Mouse (Mus musculus) heart, postnatal 14 days (tissue): ENCODE results near the gene Ntn3. TPM values are rescaled to one million over a fixed set of nuclear protein-coding genes. Genes with fewer than 3 reads are reported as not detected.
A peak's percentile ranks its signal among the peaks of the same experiment; 100 is the strongest.

Experiments used
- DNase-seq, 2 experiments: peaks; one replicate each; pipeline ENCODE4 v3.0.0; 2021 to 2022
- intact Hi-C: fragments of 180-260 bp; cut with DNase I; formaldehyde crosslinking; loops from one replicate; pipeline ENCODE4 v1.15.1; 2025
- total RNA-seq, 2 experiments: library from RNA; stranded (reverse); gene quantifications; 2 replicates each; pipeline ENCODE4 v1.2.3; 2021

Ntn3 gene
- total RNA-seq, 2 experiments from 2014 or later: 0.90 to 1.0 TPM

- intact Hi-C loops: no loop called here
- DNase-seq: no peak
These were observed 3.9 kb upstream of the Ntn3 start for GRCm38 (mm10) chr17:24213186-24213585.

DNA sequence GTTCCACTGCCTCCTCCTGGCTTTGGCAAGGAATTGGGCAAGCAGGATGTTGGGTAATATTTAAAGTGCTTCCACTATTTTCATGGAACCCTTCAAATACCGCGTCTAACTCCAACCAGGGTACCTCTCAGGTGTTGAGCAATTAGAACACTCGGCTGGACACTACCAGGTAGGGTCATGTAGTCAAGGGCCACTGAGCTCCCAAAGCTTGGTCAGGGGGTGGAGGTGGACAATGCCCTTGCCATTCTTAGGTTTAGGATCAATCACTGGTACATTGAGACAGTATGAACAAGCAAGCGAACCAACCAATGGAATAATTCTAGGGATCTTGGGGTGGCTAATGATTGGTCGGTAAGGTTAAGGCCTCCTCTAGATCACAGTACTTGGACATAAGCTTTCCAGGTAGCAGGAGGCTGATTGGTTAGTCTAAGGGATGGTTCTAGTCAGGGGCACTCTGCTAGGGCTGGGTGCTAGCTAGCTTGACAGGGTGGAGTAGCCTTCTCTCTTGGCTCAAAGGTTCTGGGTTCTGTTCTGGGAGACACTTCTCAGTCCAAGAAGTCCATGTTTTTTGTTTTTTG is 3.2 kb upstream of the Ntn3 start:
- intact Hi-C loops: no loop called here

DNA sequence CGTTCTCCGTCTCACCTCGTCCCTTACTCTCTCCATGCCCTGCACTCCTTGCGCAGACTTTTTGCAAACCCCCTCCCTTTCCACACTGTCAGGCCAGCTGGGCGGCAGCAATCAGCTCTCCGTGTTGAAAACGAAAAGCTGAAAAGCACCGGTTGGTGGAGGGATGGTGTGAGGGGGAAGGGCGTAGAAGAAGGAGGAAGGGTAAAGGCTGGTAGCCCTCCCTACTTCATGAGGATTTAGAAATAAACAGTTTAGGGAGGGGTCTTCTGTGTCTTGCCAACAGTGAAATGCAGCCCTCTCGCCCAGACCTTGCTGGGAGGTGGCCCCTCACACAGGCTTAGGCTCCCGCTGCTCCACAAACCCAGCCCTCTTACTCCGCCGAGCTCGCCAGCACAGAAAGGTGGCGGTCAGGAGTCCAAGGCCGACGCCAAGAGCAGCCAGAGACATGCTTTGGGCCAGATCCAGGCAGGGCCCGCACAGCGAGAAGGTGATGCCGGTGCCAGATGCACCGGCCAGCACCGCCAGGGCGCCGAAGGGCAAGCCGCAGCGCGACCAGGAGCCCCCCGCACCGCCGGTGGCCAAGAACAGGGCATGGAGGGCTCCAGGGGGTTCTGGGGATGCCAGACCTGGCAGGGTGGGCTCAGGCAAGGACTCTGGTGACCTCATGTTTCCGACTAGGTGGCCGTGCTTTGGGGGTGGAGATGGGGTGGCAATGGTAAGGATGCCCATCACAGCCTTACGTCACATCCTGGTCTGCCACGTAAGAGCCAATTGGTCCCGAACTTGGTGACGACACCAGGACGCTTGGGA is 2.5 kb upstream of the Ntn3 start:
- intact Hi-C loops: no loop called here
- DNase-seq: peak; percentile 24 to 44

More for the DNA sequence above, 3.2 kb upstream of the Ntn3 start:
- no peak for DNase-seq

DNA sequence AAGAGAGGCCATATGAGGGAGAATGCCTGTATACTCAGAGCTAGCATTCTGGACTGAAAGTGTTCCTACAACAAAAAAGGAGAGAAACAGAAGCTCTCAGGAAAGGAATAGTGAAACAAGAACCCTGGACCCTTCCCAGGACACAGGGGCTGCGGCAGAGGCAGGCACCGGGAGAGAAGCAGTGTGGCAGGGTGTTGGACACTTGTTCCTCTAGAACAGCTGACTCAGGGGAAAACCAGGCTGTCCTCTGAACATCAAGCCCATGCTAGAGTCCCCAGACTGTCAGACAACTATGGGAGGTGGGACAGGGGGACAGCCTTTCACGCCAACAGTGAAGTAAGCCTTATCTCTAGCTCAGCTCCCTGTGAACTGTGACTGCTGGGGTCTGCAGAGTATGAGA is 1.3 kb upstream of the Ntn3 start:
- intact Hi-C loops: no loop called here

GRCm38 (mm10) chr17:24209916-24210240 is 547 bp upstream of the Ntn3 start:
- intact Hi-C loops: loop anchor here (5.0 kb wide), 1 partner anchor 42 kb away; the partner anchor contains the start of gene Ccnf
- no peak for DNase-seq

More for the DNA sequence above, 1.3 kb upstream of the Ntn3 start:
- DNase-seq: no peak

DNA sequence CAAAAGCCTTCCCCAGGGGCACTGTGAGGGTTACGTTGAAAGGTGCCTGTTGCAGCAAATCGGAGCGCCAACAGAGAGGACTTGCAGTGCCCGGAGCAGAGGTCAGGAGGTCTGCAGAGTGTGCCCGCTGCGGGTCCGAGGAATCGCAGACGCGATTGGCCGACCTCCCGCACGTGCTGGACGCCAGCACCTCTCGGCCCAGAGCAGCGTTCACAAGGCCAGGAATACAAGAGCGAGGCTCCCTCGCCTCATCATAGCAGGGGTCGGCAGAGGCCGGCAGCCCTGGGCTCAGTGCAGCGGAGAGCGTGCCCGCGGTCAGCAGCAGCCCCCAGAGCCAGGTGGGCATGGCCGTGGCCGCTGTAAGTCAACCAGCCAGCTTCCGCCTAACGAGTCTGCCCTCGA is 689 bp downstream of the Ntn3 start:
- intact Hi-C loops: loop anchor here (5.0 kb wide), 1 partner anchor 44 kb away; the partner anchor contains the start of gene Ccnf
- peak in 1 of 2 experiments; percentile 39 for DNase-seq

GRCm38 (mm10) chr17:24207768-24208640 is 1.3 kb downstream of the Ntn3 start:
- intact Hi-C loops: loop anchor here (5.0 kb wide), 1 partner anchor 44 kb away; the partner anchor contains the start of gene Ccnf
- DNase-seq: peak in 1 of 2 experiments; percentile 21

DNA sequence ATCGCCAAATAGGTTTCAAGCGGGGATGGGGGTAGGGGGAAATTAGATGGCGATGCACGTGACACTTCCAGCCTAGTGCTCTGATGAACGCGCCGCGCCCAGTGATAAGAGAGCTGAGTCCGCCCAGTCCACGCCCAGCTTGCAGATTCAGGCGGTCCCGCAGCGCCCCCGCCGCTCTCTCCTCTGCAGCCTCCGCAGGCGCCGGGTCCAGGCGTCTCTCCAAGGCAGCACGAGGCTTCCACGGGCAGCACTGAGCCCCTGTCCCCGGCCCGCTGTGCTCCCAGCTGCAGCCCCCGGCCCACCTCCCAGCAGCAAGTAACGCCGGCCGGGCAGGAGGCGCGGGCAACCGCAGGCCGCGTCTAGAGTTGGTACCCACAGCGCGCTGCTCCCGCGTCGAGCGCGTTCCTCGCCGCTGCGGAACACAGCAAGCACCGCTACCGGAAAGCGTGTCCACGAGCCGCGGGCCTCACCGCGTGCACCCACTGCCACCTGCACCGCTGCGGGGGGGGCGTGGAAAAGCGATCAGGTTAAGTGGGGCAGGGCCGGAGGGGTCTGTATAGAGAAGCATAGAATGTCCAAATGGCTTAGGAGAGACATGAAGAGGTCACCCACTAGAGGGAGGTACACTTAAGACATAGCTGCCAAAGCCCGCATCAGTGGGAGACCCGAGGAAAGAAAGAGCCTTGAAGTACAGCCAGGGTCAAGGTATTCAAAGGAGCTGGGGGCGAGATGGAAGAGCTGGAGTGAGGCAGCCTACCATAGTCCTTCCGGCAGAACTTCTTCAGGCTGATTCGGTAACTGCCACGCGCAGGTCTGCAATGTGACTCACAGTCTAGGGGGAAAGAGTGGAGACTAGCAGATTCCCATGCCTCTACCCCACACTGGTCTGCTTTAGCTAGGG is 2.6 kb downstream of the Ntn3 start:
- intact Hi-C loops: loop anchor here (5.0 kb wide), 1 partner anchor 46 kb away; the partner anchor contains the start of gene Ccnf
- DNase-seq: peak; percentile 41 to 56

- intact Hi-C loops: loop anchor here (5.0 kb wide), 1 partner anchor 46 kb away; the partner anchor contains the start of gene Ccnf
- peak in 1 of 2 experiments; percentile 57 for DNase-seq
These were observed 3.4 kb downstream of the Ntn3 start for GRCm38 (mm10) chr17:24205908-24206361.

DNA sequence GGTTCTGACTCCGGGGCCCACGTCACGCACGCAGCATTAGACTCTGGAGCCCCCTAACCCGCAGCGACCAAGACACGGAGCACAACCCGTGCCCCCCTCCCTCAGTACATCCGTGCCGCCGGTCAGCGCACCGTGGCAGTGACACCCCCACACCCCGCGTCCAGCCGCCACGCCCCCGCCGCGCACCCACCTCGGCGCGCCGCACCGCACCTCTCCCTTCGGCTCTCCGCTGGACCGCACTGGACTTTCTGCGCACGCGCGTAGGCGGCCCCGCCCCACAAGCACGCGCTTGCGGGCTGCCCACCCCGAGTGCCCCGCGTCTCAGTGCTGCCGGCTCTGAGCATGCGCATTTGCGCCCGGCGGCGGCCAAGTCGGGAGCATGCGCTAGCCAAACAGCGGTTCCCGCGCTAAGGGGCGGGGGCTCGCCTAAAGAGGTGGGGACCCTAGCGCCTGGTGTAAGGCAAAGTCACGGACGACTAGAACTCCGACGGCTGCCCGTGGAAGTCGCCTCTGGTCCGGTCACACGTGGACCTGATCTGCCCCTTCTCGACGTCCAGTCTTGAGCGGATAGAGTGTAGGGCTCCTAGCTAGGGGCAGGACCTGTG is 3.9 kb downstream of the Ntn3 start, which contains the start of gene Tbc1d24:
Gene Tbc1d24 (minus strand): TSS at position 279 of the 605 bp plus-strand sequence.
- intact Hi-C loops: loop anchor here (5.0 kb wide), 1 partner anchor 47 kb away; the partner anchor contains the start of gene Ccnf

GRCm38 (mm10) chr17:24204846-24205245 is 4.5 kb downstream of the Ntn3 start:
- no peak for DNase-seq
- intact Hi-C loops: loop anchor here (5.0 kb wide), 1 partner anchor 47 kb away; the partner anchor contains the start of gene Ccnf

More for the DNA sequence above, 3.9 kb downstream of the Ntn3 start, which contains the start of gene Tbc1d24:
- peak; percentile 95 to 97 for DNase-seq

GRCm38 (mm10) chr17:24203611-24204534 is 5.5 kb downstream of the Ntn3 start:
- intact Hi-C loops: no loop called here
- no peak for DNase-seq

DNA sequence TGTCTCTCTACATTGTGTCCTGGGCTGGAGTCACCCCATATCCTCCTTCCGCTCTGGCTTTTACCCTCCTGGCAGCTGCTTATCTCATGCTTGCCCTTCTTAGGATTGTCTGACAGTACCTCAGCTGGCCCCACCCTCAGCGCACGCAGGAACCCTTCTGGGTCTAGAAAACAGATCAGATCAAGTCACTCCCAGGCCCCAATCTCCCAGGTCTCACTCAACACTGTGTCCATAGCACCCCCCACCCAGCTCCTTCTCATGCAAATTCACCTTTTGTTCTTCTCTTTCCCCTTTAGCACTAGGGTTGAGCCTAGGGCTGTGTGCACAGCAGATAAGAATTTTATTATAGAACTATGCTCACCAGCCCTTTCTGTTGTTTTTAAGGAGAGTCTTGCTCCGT is 6.3 kb downstream of the Ntn3 start:
- intact Hi-C loops: no loop called here
- DNase-seq: no peak

DNA sequence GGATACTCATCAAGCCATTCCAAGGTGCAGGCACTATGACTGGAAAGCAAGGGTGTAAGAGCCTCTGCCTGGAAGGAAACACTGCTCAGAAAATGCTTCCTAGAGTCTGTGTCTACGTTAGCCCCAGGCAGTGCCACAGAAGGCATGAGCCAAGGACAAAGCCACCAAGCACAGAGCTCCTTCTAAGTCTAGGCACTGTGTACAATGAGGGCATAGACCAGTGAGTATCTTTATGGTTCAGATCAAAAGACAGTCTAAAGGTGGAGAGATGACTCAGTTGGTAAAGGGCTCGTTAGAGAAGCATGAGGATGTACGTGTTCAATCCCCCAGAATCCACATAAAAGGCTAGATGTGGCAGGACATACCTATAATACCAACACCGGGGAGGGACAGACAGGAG is 8.2 kb downstream of the Ntn3 start:
- DNase-seq: no peak
- intact Hi-C loops: no loop called here

DNA sequence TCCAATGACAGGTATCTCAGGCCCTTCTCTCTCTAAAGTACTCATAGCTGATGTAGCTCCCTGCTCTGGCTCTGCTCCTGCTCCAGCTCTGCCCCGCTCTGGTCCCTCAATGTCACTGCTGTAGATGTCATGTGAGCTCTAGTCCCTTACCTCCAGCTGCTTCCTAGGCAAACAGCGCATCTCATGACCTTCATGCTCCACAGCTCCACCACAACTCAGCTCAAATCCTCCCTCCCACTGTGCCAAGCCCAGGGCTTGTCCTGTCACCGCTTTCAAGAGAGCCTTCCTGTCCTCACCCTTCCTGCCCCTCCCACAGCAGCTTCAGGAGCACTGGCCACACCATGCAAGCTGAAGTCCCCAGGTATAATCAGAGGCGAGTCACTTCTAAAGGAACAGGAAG is 9.6 kb downstream of the Ntn3 start:
- intact Hi-C loops: no loop called here
- no peak for DNase-seq

DNA sequence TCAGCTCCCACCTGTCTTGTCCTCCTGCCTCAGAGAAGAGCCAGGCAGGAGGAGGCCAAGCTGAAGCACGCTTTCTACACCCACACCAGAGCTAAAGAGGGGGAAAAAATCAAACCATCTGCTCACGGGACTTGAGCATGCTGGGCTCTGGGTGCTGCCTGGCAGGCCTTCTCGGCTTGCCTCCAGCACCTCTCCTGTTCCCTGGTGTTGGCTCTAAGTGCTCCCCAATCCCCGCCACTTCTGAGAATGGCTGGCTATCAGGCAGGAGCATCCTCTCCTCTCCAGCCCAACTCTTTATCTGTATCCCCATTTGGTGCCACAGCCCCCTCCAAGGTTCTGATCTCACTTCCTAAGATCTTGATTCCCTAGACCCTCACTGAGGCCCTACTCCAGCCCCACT is 10.1 kb downstream of the Ntn3 start:
- intact Hi-C loops: no loop called here
- DNase-seq: no peak

DNA sequence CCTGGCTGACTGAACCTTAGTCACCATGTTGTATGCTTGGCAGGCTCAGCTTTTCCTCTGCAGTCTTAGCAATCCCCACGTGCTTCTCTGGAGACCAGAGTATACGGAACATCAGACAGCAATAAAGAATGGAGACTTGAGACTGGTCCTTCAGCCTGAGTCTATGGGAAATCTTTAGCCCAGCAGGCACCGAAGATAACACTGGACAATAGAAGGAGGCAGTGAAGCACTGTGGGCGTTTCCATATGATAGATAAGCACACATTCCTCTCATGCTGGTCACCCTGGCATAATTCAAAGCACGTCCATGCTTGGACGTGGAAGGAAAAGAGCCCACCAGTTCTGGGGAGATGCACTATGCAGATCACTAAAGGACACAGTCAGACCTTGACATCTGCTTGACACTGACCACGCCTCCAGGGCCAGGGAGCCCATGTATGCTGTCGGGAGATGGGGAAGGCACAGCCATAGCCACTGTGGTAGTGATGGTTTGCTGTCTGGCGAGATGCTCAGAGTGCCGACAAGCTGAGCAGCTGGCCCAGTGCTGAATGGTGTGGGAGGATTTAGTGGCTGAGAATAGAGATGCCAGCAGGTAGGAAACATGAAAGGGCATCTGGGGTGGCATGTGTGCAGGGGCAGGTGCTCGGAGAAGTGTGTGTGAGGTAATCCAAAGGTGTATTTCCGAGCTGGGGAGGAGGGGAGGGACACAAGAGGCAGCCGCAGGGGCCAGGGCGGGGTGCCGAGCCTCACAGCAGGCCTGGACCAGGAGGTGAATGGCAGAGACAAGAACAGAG is 12.1 kb downstream of the Ntn3 start:
- DNase-seq: no peak
- intact Hi-C loops: no loop called here
